Mouse (Mus musculus) testis, adult 2 months (tissue): ENCODE measurements around the gene Dgkg.

ENCODE experiments used
- CTCF ChIP-seq: fragments of 200-500 bp; IDR thresholded peaks from 2 replicates; pipeline ENCODE4 v1.5.1; 2012; ENCODE audit warnings: low read depth, mild to moderate bottlenecking, inconsistent platforms, low read length, moderate library complexity; ENCODE audit not compliant: control insufficient read depth, insufficient read depth, insufficient replicate concordance
- POLR2A ChIP-seq: fragments of 200-500 bp; IDR thresholded peaks from 2 replicates; pipeline ENCODE4 v1.6.1; 2012; ENCODE audit warnings: low read depth, mild to moderate bottlenecking, inconsistent platforms, low read length, moderate library complexity; ENCODE audit not compliant: control insufficient read depth

DNA sequence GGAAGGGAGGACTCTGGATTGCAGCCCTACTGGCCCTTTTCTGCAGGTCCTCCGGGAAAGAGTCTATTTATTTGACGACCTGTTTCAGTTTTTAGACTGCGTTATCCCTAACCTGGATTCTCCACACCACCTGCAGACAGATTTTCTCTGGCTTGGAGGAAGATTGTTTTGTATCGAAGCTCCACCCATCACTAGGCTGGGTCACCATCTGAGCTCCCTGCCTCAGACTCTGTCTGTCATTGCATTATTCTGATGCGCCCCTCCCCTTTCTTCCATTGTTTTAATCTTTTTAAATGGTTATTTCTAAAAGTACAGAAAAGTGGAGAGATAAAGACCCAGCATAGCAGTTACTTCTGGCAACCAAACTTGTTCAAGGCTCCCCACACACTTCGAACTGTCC lies 151.4 kb downstream of the Dgkg start:
- TF ChIP-seq CTCF (no peak), POLR2A (no peak)
